8 mouse cellular contexts compared by ENCODE assay signal in genomic region chr6:86488149-86488485, GRCm38 (mm10). TPM values are rescaled to one million over a fixed set of nuclear protein-coding genes. Genes with fewer than 3 reads are reported as not detected.
DNase-seq lines count a peak whose midpoint lies in the region; ATAC-seq and TF ChIP-seq lines count a peak whose summit lies in the region.

No protein-coding gene starts in this region.

- peak overlapping the region; percentile 54 for H3K9ac ChIP-seq in lung, embryonic 14.5 days
- H3K9ac ChIP-seq in intestine, embryonic 15.5 days: peak overlapping the region; percentile 43; the same call in 1 of the 2 replicates
- peak overlapping the region; percentile 72; the same call in 1 of the 2 replicates for H3K9ac ChIP-seq in midbrain, embryonic 16.5 days (ENCODE audit: low read depth, low read length)

- H3K4me1 ChIP-seq in lung, embryonic 14.5 days (ENCODE audit: insufficient read depth): peaks cover 15% of the 10 kb centered on the region
- H3K4me1 ChIP-seq in intestine, embryonic 15.5 days (replicated peaks): peaks cover 10% of the 10 kb centered on the region
- peaks cover 16% of the 10 kb centered on the region for H3K4me1 ChIP-seq in midbrain, embryonic 16.5 days (ENCODE audit: control insufficient read depth, insufficient read depth, low read length)

- H3K27ac ChIP-seq in lung, embryonic 14.5 days (ENCODE audit: low read depth): peak overlapping the region; percentile 98
- H3K27ac ChIP-seq in intestine, embryonic 15.5 days: peak overlapping the region; percentile 99
- H3K27ac ChIP-seq in midbrain, embryonic 16.5 days (ENCODE audit: low read length): peak overlapping the region; percentile 95

- ATAC-seq in lung, embryonic 14.5 days (ENCODE audit: insufficient read depth): no peak
- ATAC-seq in intestine, embryonic 15.5 days: 0 out of 2 replicates have a peak, but pooled peaks have one; percentile 3
- peak; percentile 6; the same call in 1 of the 2 replicates for ATAC-seq in midbrain, embryonic 16.5 days
- ATAC-seq in monocyte, adult 5-6 weeks (replicated peaks; ENCODE audit: insufficient number of reproducible peaks, low FRiP score, low TSS enrichment, poor library complexity, severe bottlenecking): no peak

- no peak for DNase-seq in lung, embryonic 14.5 days
- DNase-seq in lung, postnatal 10 days: no peak
- DNase-seq in cerebellum, adult 8-10 months: peak; percentile 40
- peak; percentile 59 for DNase-seq in gastrocnemius, postnatal 14 days
- DNase-seq in layer of hippocampus, postnatal 14 days (ENCODE audit: low spot score in 2 of 2): no peak

- no peak for TF ChIP-seq CTCF in lung, embryonic 14.5 days (IDR thresholded peaks at IDR 0.05; ENCODE audit: low read depth)

- intact Hi-C loops in gastrocnemius, postnatal 14 days (cut with DNase I; ENCODE audit: low total_unique reads): loop anchor here (5.0 kb wide), 1 partner anchor 34 kb away; no protein-coding TSS in a partner anchor

- no peaks in the 10 kb centered on the region for H3K36me3 ChIP-seq in lung, embryonic 14.5 days (ENCODE audit: insufficient read depth)
- no peaks in the 10 kb centered on the region for H3K36me3 ChIP-seq in intestine, embryonic 15.5 days
- H3K36me3 ChIP-seq in midbrain, embryonic 16.5 days (ENCODE audit: control insufficient read depth, insufficient read depth, low read length): no peaks in the 10 kb centered on the region

- WGBS in lung, embryonic 14.5 days: 37% methylated on average over 3 of the region's 3 CpGs
- WGBS in intestine, embryonic 15.5 days: 31% methylated on average over 3 of the region's 3 CpGs
- 23% methylated on average over 3 of the region's 3 CpGs for WGBS in midbrain, embryonic 16.5 days

- peak overlapping the region; percentile 55 for H3K4me2 ChIP-seq in lung, embryonic 14.5 days
- peak overlapping the region; percentile 53 for H3K4me2 ChIP-seq in intestine, embryonic 15.5 days (replicated peaks)
- H3K4me2 ChIP-seq in midbrain, embryonic 16.5 days (ENCODE audit: low read length): peak overlapping the region; percentile 55; the same call in 1 of the 2 replicates

- no peaks in the 10 kb centered on the region for H3K27me3 ChIP-seq in lung, embryonic 14.5 days (ENCODE audit: insufficient read depth, low read length)
- H3K27me3 ChIP-seq in intestine, embryonic 15.5 days (replicated peaks): no peaks in the 10 kb centered on the region
- no peaks in the 10 kb centered on the region for H3K27me3 ChIP-seq in midbrain, embryonic 16.5 days (ENCODE audit: control insufficient read depth, insufficient read depth, low read depth, low read length)

- no peaks in the 10 kb centered on the region for H3K9me3 ChIP-seq in lung, embryonic 14.5 days (ENCODE audit: low read depth, low read length)
- no peaks in the 10 kb centered on the region for H3K9me3 ChIP-seq in intestine, embryonic 15.5 days
- H3K9me3 ChIP-seq in midbrain, embryonic 16.5 days (replicated peaks; ENCODE audit: control insufficient read depth, low read length, poor library complexity, severe bottlenecking): no peaks in the 10 kb centered on the region

- H3K4me3 ChIP-seq in lung, embryonic 14.5 days (ENCODE audit: low read depth, low read length): no peak overlapping the region
- H3K4me3 ChIP-seq in intestine, embryonic 15.5 days (replicated peaks): 0 out of 2 replicates have a peak overlapping the region, but pooled peaks have one; percentile 4
- H3K4me3 ChIP-seq in midbrain, embryonic 16.5 days (ENCODE audit: low read depth, low read length): no peak overlapping the region

RNA-seq across cellular contexts. Expression of gene Pcbp1, which starts 38.0 kb away (rescaled TPM):
- 552 and 588 TPM in 2 replicates for polyA plus RNA-seq in lung, embryonic 14.5 days (2014; fragmentation: Nextera tagmentation; extraction: Ambion mirVana)
- 100 to 1,000 TPM; 128 to 164 TPM for total RNA-seq in gastrocnemius, postnatal 14 days (2021)
- polyA plus RNA-seq in intestine, embryonic 15.5 days (2015; fragmentation: Nextera tagmentation; extraction: Ambion mirVana): 508 and 561 TPM in 2 replicates
- 190 and 269 TPM in 2 replicates for polyA plus RNA-seq in midbrain, embryonic 16.5 days (2015; fragmentation: Nextera tagmentation; extraction: Ambion mirVana)
- total RNA-seq in layer of hippocampus, postnatal 14 days (2021): 100 to 1,000 TPM; 176 to 183 TPM
- 36.4 to 57.1 TPM (median 52.3 TPM) in 3 replicates for total RNA-seq in monocyte, adult 5-6 weeks (2017)

RNA-seq across cellular contexts. Expression of gene C87436, which starts 49.9 kb away (rescaled TPM):
- polyA plus RNA-seq in lung, embryonic 14.5 days (2014; fragmentation: Nextera tagmentation; extraction: Ambion mirVana): 22.2 and 24.3 TPM in 2 replicates
- total RNA-seq in gastrocnemius, postnatal 14 days (2021): 1 to 10 TPM; 6.4 to 7.8 TPM
- polyA plus RNA-seq in intestine, embryonic 15.5 days (2015; fragmentation: Nextera tagmentation; extraction: Ambion mirVana): 20.4 and 22.4 TPM in 2 replicates
- polyA plus RNA-seq in midbrain, embryonic 16.5 days (2015; fragmentation: Nextera tagmentation; extraction: Ambion mirVana): 24.1 and 25.6 TPM in 2 replicates
- 10 to 100 TPM; 16.8 to 17.1 TPM for total RNA-seq in layer of hippocampus, postnatal 14 days (2021)
- total RNA-seq in monocyte, adult 5-6 weeks (2017): 43.0 to 51.5 TPM (median 49.7 TPM) in 3 replicates

Comparison
In these comparisons a context has a peak if more than half of its experiments do, and no peak if none do; other contexts are left out.
1. ATAC-seq: peak in intestine, embryonic 15.5 days (single experiment) and midbrain, embryonic 16.5 days (single experiment); none in lung, embryonic 14.5 days (single experiment) and monocyte, adult 5-6 weeks (single experiment).
2. DNase-seq: peak in cerebellum, adult 8-10 months (single experiment) and gastrocnemius, postnatal 14 days (single experiment); none in lung, embryonic 14.5 days (single experiment), lung, postnatal 10 days (single experiment) and layer of hippocampus, postnatal 14 days (0 of 2).
3. Peak in every context shown above with its lines, with median percentiles within 50 percentile points of each other: H3K27ac ChIP-seq, H3K4me2 ChIP-seq and H3K9ac ChIP-seq.